In genomic region chr17:30871040-30871439, GRCm38 (mm10) we compare ENCODE assay signal across 22 mouse cellular contexts. TPM values are rescaled to one million over a fixed set of nuclear protein-coding genes. Genes with fewer than 3 reads are reported as not detected.
DNase-seq lines count a peak whose midpoint lies in the region; ATAC-seq lines count a peak whose summit lies in the region.
"Had no signal": no experiment of that assay in that cellular context is flagged by ENCODE, and none has a peak within 500 bp of the region (broad histone marks: within the 10 kb centered on the region; RNA-seq: fewer than 3 reads in every experiment).

No protein-coding gene starts in this region.

- no peak overlapping the region for H3K4me2 ChIP-seq in kidney, embryonic 14.5 days (replicated peaks; ENCODE audit: low read depth, low read length)
- H3K4me2 ChIP-seq in lung, embryonic 15.5 days: peak overlapping the region; percentile 27; the same call in 1 of the 2 replicates
- no peak overlapping the region for H3K4me2 ChIP-seq in intestine, embryonic 15.5 days (replicated peaks)
- H3K4me2 ChIP-seq: heart, embryonic 15.5 days; limb, embryonic 15.5 days; neural tube, embryonic 15.5 days had no signal

- no peaks in the 10 kb centered on the region for H3K36me3 ChIP-seq in kidney, embryonic 14.5 days (ENCODE audit: control insufficient read depth, insufficient read depth, low read length)
- H3K36me3 ChIP-seq in lung, embryonic 15.5 days: no peaks in the 10 kb centered on the region
- no peaks in the 10 kb centered on the region for H3K36me3 ChIP-seq in intestine, embryonic 15.5 days
- H3K36me3 ChIP-seq: heart, embryonic 15.5 days; limb, embryonic 15.5 days; neural tube, embryonic 15.5 days had no signal

- H3K9ac ChIP-seq in kidney, embryonic 14.5 days (ENCODE audit: low read depth, low read length): no peak overlapping the region
- no peak overlapping the region for H3K9ac ChIP-seq in lung, embryonic 15.5 days
- H3K9ac ChIP-seq in intestine, embryonic 15.5 days: no peak overlapping the region
- H3K9ac ChIP-seq: forebrain, postnatal 0 days; heart, embryonic 15.5 days; limb, embryonic 15.5 days; liver, embryonic 14.5 days; neural tube, embryonic 15.5 days had no signal

- H3K9me3 ChIP-seq in kidney, embryonic 14.5 days (ENCODE audit: control insufficient read depth, low read length): peaks cover 4% of the 10 kb centered on the region; the same call in 1 of the 2 replicates
- no peaks in the 10 kb centered on the region for H3K9me3 ChIP-seq in lung, embryonic 15.5 days
- no peaks in the 10 kb centered on the region for H3K9me3 ChIP-seq in intestine, embryonic 15.5 days
- H3K9me3 ChIP-seq: heart, embryonic 15.5 days; limb, embryonic 15.5 days; neural tube, embryonic 15.5 days had no signal

- peak; percentile 28 for DNase-seq in kidney, postnatal 10 days
- peak; percentile 64 for DNase-seq in lung, postnatal 36 days
- DNase-seq in right cerebral cortex, postnatal 4 days: no peak
- DNase-seq: cerebellum, adult 11 months; cerebellum, adult 9-11 months; forebrain, postnatal 0 days; gastrocnemius, postnatal 36 days; heart, postnatal 36 days; kidney, adult 2 months; kidney, postnatal 14 days; left cerebral cortex, postnatal 4 days; thymus, postnatal 14 days had no signal

- ATAC-seq in kidney, embryonic 14.5 days (ENCODE audit: low FRiP score, low TSS enrichment): no peak
- ATAC-seq in common myeloid progenitor, adult 5-6 weeks (replicated peaks; ENCODE audit: low read depth, poor library complexity, severe bottlenecking): 0 out of 2 replicates have a peak, but pooled peaks have one; percentile 22
- ATAC-seq in lung, embryonic 15.5 days (ENCODE audit: borderline replicate concordance, extremely low read depth, low FRiP score, low TSS enrichment): peak; percentile 67
- no peak for ATAC-seq in intestine, embryonic 15.5 days
- ATAC-seq: forebrain, postnatal 0 days had no signal

- 39% methylated on average over 10 of the region's 10 CpGs for WGBS in kidney, embryonic 14.5 days
- WGBS in lung, embryonic 15.5 days: 18% methylated on average over 10 of the region's 10 CpGs
- WGBS in intestine, embryonic 15.5 days: 31% methylated on average over 10 of the region's 10 CpGs

- H3K27ac ChIP-seq in kidney, embryonic 14.5 days (ENCODE audit: low read depth, low read length): no peak overlapping the region
- peak overlapping the region; percentile 57 for H3K27ac ChIP-seq in lung, embryonic 15.5 days
- H3K27ac ChIP-seq in intestine, embryonic 15.5 days: no peak overlapping the region
- H3K27ac ChIP-seq: heart, embryonic 15.5 days; limb, embryonic 15.5 days; liver, embryonic 14.5 days; neural tube, embryonic 15.5 days; stomach, postnatal 0 days had no signal

- H3K4me1 ChIP-seq in kidney, embryonic 14.5 days (ENCODE audit: control insufficient read depth, insufficient read depth, low read length): no peaks in the 10 kb centered on the region
- H3K4me1 ChIP-seq in lung, embryonic 15.5 days: peaks cover 8% of the 10 kb centered on the region; the same call in 1 of the 2 replicates
- H3K4me1 ChIP-seq in intestine, embryonic 15.5 days (replicated peaks): no peaks in the 10 kb centered on the region
- H3K4me1 ChIP-seq: limb, embryonic 15.5 days had no signal

- no peaks in the 10 kb centered on the region for H3K27me3 ChIP-seq in kidney, embryonic 14.5 days (ENCODE audit: control insufficient read depth, insufficient read depth, low read length)
- no peaks in the 10 kb centered on the region for H3K27me3 ChIP-seq in lung, embryonic 15.5 days
- no peaks in the 10 kb centered on the region for H3K27me3 ChIP-seq in intestine, embryonic 15.5 days (replicated peaks)
- H3K27me3 ChIP-seq: heart, embryonic 15.5 days; limb, embryonic 15.5 days; neural tube, embryonic 15.5 days had no signal

- H3K4me3 ChIP-seq in kidney, embryonic 14.5 days (ENCODE audit: low read length): no peak overlapping the region
- no peak overlapping the region for H3K4me3 ChIP-seq in lung, embryonic 15.5 days
- H3K4me3 ChIP-seq in intestine, embryonic 15.5 days (replicated peaks): no peak overlapping the region
- H3K4me3 ChIP-seq: heart, embryonic 15.5 days; limb, embryonic 15.5 days; neural tube, embryonic 15.5 days had no signal

RNA-seq across cellular contexts. Expression of gene Glp1r, which starts 30.6 kb away (rescaled TPM):
- polyA plus RNA-seq in kidney, embryonic 14.5 days (2014; fragmentation: Nextera tagmentation; extraction: Ambion mirVana): 0.18 and 0.19 TPM in 2 replicates
- total RNA-seq in common myeloid progenitor, adult 5-6 weeks (2017): not detected in 2 replicates
- polyA plus RNA-seq in lung, embryonic 15.5 days (2015; fragmentation: Nextera tagmentation; extraction: Ambion mirVana): 6.8 and 8.4 TPM in 2 replicates
- 0.32 and 0.44 TPM in 2 replicates for polyA plus RNA-seq in intestine, embryonic 15.5 days (2015; fragmentation: Nextera tagmentation; extraction: Ambion mirVana)
- total RNA-seq: gastrocnemius, postnatal 36 days; megakaryocyte, adult 5-6 weeks had no signal

Comparison
In these comparisons a context has a peak if more than half of its experiments do, and no peak if none do; other contexts are left out.
1. ATAC-seq: peak in common myeloid progenitor, adult 5-6 weeks (single experiment) and lung, embryonic 15.5 days (single experiment); none in kidney, embryonic 14.5 days (single experiment) and intestine, embryonic 15.5 days (single experiment).